Mouse (Mus musculus): Measurements from ENCODE around the gene Ttbk1. TPM values are rescaled to one million over a fixed set of nuclear protein-coding genes. Genes with fewer than 3 reads are reported as not detected.
A peak's percentile ranks its signal among the peaks of the same experiment; 100 is the strongest.

The Ttbk1 gene
- polyA plus RNA-seq (2015; fragmentation: Nextera tagmentation; extraction: Ambion mirVana) = 4.7 and 5.5 TPM in 2 replicates

GRCm38 (mm10) chr17:46487431-46487830 lies at the start of gene Ttbk1:
TSS of gene Ttbk1 (minus strand) at chr17:46487675.
- Histone ChIP-seq H3K4me1 (ENCODE audit: control insufficient read depth, insufficient read depth, low read length) (peaks cover 43% of the 10 kb centered on the region), H3K4me2 (ENCODE audit: low read length) (peak within 1 kb of the TSS; percentile 86), H3K36me3 (ENCODE audit: control insufficient read depth, insufficient read depth, low read length) (no peaks in the 10 kb centered on the region), H3K27ac (ENCODE audit: low read length) (peak within 1 kb of the TSS; percentile 79), H3K27me3 (ENCODE audit: control insufficient read depth, insufficient read depth, low read depth, low read length) (no peaks in the 10 kb centered on the region), H3K9me3 (replicated peaks; ENCODE audit: control insufficient read depth, low read length, poor library complexity, severe bottlenecking) (no peaks in the 10 kb centered on the region), H3K4me3 (ENCODE audit: low read depth, low read length) (peak within 1 kb of the TSS; percentile 85), H3K9ac (ENCODE audit: low read depth, low read length) (peak within 1 kb of the TSS; percentile 95)
- peak; percentile 79 for ATAC-seq
- WGBS = 0% methylated on average over 16 of the region's 49 CpGs

GRCm38 (mm10) chr17:46525579-46526307 lies 38.3 kb upstream of the Ttbk1 start:
- Histone ChIP-seq H3K4me3 (ENCODE audit: low read depth, low read length) (no peak overlapping the region), H3K36me3 (ENCODE audit: control insufficient read depth, insufficient read depth, low read length) (peaks cover 26% of the 10 kb centered on the region), H3K9ac (ENCODE audit: low read depth, low read length) (no peak overlapping the region), H3K27ac (ENCODE audit: low read length) (no peak overlapping the region), H3K4me2 (ENCODE audit: low read length) (no peak overlapping the region), H3K9me3 (replicated peaks; ENCODE audit: control insufficient read depth, low read length, poor library complexity, severe bottlenecking) (no peaks in the 10 kb centered on the region), H3K27me3 (ENCODE audit: control insufficient read depth, insufficient read depth, low read depth, low read length) (0 out of 2 replicates have a peak, but pooled peaks cover 4% of the 10 kb centered on the region), H3K4me1 (ENCODE audit: control insufficient read depth, insufficient read depth, low read length) (no peaks in the 10 kb centered on the region)
- ATAC-seq = peak; percentile 53
- WGBS = 40% methylated on average over 12 of the region's 12 CpGs

GRCm38 (mm10) chr17:46525065-46525464 lies 37.6 kb upstream of the Ttbk1 start:
- ATAC-seq = 0 out of 2 replicates have a peak, but pooled peaks have one; percentile 10
- 90% methylated on average over 10 of the region's 10 CpGs for WGBS
- H3K9ac ChIP-seq (ENCODE audit: low read depth, low read length) = no peak overlapping the region
- no peak overlapping the region for H3K4me2 ChIP-seq (ENCODE audit: low read length)
- H3K4me1 ChIP-seq (ENCODE audit: control insufficient read depth, insufficient read depth, low read length) = no peaks in the 10 kb centered on the region
- H3K9me3 ChIP-seq (replicated peaks; ENCODE audit: control insufficient read depth, low read length, poor library complexity, severe bottlenecking) = no peaks in the 10 kb centered on the region
- H3K4me3 ChIP-seq (ENCODE audit: low read depth, low read length) = no peak overlapping the region
- H3K27me3 ChIP-seq (ENCODE audit: control insufficient read depth, insufficient read depth, low read depth, low read length) = 0 out of 2 replicates have a peak, but pooled peaks cover 4% of the 10 kb centered on the region
- H3K27ac ChIP-seq (ENCODE audit: low read length) = no peak overlapping the region
- H3K36me3 ChIP-seq (ENCODE audit: control insufficient read depth, insufficient read depth, low read length) = peaks cover 31% of the 10 kb centered on the region

- Histone ChIP-seq H3K27ac (ENCODE audit: low read length) (no peak overlapping the region), H3K4me2 (ENCODE audit: low read length) (no peak overlapping the region), H3K27me3 (ENCODE audit: control insufficient read depth, insufficient read depth, low read depth, low read length) (0 out of 2 replicates have a peak, but pooled peaks cover 4% of the 10 kb centered on the region), H3K36me3 (ENCODE audit: control insufficient read depth, insufficient read depth, low read length) (peaks cover 24% of the 10 kb centered on the region), H3K4me1 (ENCODE audit: control insufficient read depth, insufficient read depth, low read length) (no peaks in the 10 kb centered on the region), H3K9ac (ENCODE audit: low read depth, low read length) (0 out of 2 replicates have a peak overlapping the region, but pooled peaks have one; percentile 25), H3K9me3 (replicated peaks; ENCODE audit: control insufficient read depth, low read length, poor library complexity, severe bottlenecking) (no peaks in the 10 kb centered on the region), H3K4me3 (ENCODE audit: low read depth, low read length) (no peak overlapping the region)
- no peak for ATAC-seq
- 32% methylated on average over 24 of the region's 24 CpGs for WGBS
These were observed 34.6 kb upstream of the Ttbk1 start for GRCm38 (mm10) chr17:46521963-46522668.

- no peak overlapping the region for H3K9ac ChIP-seq (ENCODE audit: low read depth, low read length)
- no peak overlapping the region for H3K27ac ChIP-seq (ENCODE audit: low read length)
These were observed 33.7 kb upstream of the Ttbk1 start for GRCm38 (mm10) chr17:46521174-46521573.

GRCm38 (mm10) chr17:46520385-46520979 lies 33.0 kb upstream of the Ttbk1 start:
- Histone ChIP-seq H3K9ac (ENCODE audit: low read depth, low read length) (no peak overlapping the region), H3K4me3 (ENCODE audit: low read depth, low read length) (no peak overlapping the region), H3K36me3 (ENCODE audit: control insufficient read depth, insufficient read depth, low read length) (peaks cover 21% of the 10 kb centered on the region), H3K27me3 (ENCODE audit: control insufficient read depth, insufficient read depth, low read depth, low read length) (0 out of 2 replicates have a peak, but pooled peaks cover 4% of the 10 kb centered on the region), H3K4me2 (ENCODE audit: low read length) (no peak overlapping the region), H3K9me3 (replicated peaks; ENCODE audit: control insufficient read depth, low read length, poor library complexity, severe bottlenecking) (no peaks in the 10 kb centered on the region), H3K4me1 (ENCODE audit: control insufficient read depth, insufficient read depth, low read length) (no peaks in the 10 kb centered on the region), H3K27ac (ENCODE audit: low read length) (no peak overlapping the region)
- WGBS = 45% methylated on average over 25 of the region's 25 CpGs
- ATAC-seq = no peak

More at GRCm38 (mm10) chr17:46521174-46521573, 33.7 kb upstream of the Ttbk1 start:
- no peaks in the 10 kb centered on the region for H3K9me3 ChIP-seq (replicated peaks; ENCODE audit: control insufficient read depth, low read length, poor library complexity, severe bottlenecking)
- ATAC-seq = no peak
- H3K36me3 ChIP-seq (ENCODE audit: control insufficient read depth, insufficient read depth, low read length) = peaks cover 24% of the 10 kb centered on the region
- no peak overlapping the region for H3K4me3 ChIP-seq (ENCODE audit: low read depth, low read length)
- H3K4me1 ChIP-seq (ENCODE audit: control insufficient read depth, insufficient read depth, low read length) = no peaks in the 10 kb centered on the region
- H3K27me3 ChIP-seq (ENCODE audit: control insufficient read depth, insufficient read depth, low read depth, low read length) = 0 out of 2 replicates have a peak, but pooled peaks cover 4% of the 10 kb centered on the region
- H3K4me2 ChIP-seq (ENCODE audit: low read length) = no peak overlapping the region
- WGBS = 85% methylated on average over 9 of the region's 9 CpGs

GRCm38 (mm10) chr17:46519971-46520370 lies 32.5 kb upstream of the Ttbk1 start:
- H3K4me3 ChIP-seq (ENCODE audit: low read depth, low read length) = no peak overlapping the region
- no peak overlapping the region for H3K27ac ChIP-seq (ENCODE audit: low read length)
- no peaks in the 10 kb centered on the region for H3K9me3 ChIP-seq (replicated peaks; ENCODE audit: control insufficient read depth, low read length, poor library complexity, severe bottlenecking)
- H3K9ac ChIP-seq (ENCODE audit: low read depth, low read length) = no peak overlapping the region
- no peak overlapping the region for H3K4me2 ChIP-seq (ENCODE audit: low read length)
- H3K27me3 ChIP-seq (ENCODE audit: control insufficient read depth, insufficient read depth, low read depth, low read length) = 0 out of 2 replicates have a peak, but pooled peaks cover 4% of the 10 kb centered on the region
- no peaks in the 10 kb centered on the region for H3K4me1 ChIP-seq (ENCODE audit: control insufficient read depth, insufficient read depth, low read length)
- peaks cover 17% of the 10 kb centered on the region for H3K36me3 ChIP-seq (ENCODE audit: control insufficient read depth, insufficient read depth, low read length)
- 56% methylated on average over 10 of the region's 10 CpGs for WGBS
- ATAC-seq = no peak

GRCm38 (mm10) chr17:46513329-46513728 lies 25.9 kb upstream of the Ttbk1 start:
- H3K4me1 ChIP-seq (ENCODE audit: control insufficient read depth, insufficient read depth, low read length) = no peaks in the 10 kb centered on the region
- no peak overlapping the region for H3K27ac ChIP-seq (ENCODE audit: low read length)
- no peak overlapping the region for H3K4me3 ChIP-seq (ENCODE audit: low read depth, low read length)
- peaks cover 7% of the 10 kb centered on the region for H3K36me3 ChIP-seq (ENCODE audit: control insufficient read depth, insufficient read depth, low read length)
- H3K9ac ChIP-seq (ENCODE audit: low read depth, low read length) = no peak overlapping the region
- no peak for ATAC-seq
- no peaks in the 10 kb centered on the region for H3K27me3 ChIP-seq (ENCODE audit: control insufficient read depth, insufficient read depth, low read depth, low read length)
- no peaks in the 10 kb centered on the region for H3K9me3 ChIP-seq (replicated peaks; ENCODE audit: control insufficient read depth, low read length, poor library complexity, severe bottlenecking)
- WGBS = 66% methylated on average over 2 of the region's 2 CpGs
- H3K4me2 ChIP-seq (ENCODE audit: low read length) = no peak overlapping the region

Data from midbrain, embryonic 16.5 days (tissue).